Mouse (Mus musculus): ENCODE measurements around the gene Pjvk. TPM values are rescaled to one million over a fixed set of nuclear protein-coding genes. Genes with fewer than 3 reads are reported as not detected.

Gene Pjvk
- polyA plus RNA-seq (2017; shearing (Covaris generic)) = not detected

DNA sequence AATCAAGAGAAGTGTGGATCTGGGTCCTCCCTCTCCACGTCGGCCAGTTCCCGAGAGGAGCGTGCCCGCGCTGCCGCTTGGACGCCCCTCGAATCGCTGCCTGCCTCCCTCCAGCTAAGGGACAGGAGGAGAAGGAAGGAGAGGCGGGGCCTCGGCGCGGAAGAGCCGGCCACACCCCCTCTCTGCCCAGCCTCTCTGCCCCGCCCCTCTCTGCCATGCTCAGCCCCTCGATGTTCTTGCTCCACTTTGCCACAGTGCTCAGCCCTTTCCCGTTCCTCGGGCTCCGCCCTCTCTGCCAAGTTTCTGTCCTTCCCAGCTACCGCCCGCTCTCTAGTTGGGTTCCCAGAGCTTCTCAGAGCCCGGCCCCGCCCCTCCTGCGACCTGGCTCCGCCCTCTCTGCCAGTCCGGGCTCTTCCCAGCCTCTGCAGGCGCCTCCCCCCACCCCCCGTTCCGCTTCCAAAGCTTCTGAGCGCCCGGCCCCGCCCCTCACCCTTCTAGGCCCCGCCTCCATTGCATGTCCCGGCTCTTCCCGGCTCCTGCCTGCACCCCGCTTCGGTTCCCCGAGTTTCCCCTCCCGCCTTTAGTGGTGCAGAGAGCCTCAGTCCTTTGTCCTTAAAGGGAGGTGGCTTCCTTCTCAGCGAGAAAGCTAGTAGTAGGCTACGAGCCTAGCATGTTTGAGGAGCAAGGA lies at the start of gene Pjvk, which contains the start of gene Prkra:
TSS of gene Pjvk (plus strand) at position 594 of the 688 bp plus-strand sequence.
TSS of gene Prkra (minus strand) at position 133 of the 688 bp plus-strand sequence.

DNA sequence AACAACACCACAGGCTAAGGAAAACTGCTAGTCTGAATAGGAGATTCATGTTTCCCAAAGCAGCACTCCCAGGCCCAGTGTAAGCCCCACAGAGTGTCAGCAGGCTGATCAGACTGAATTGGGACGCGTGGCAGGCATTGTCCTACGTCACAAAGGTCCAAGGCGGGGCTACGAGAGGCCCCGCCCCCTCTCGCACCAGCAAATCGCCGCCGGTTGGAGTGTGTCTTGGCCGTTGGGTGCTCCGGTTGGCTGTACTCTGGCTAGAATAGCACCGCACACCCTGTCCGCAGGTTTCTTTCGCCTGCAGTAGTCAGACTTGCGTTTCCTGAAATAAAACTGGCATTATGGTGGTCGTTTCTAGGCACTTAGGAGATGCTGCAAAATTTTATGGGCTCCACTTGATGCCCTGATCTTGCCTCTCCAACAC lies 24.7 kb downstream of the Pjvk start, which contains the start of gene Fkbp7:
TSS of gene Fkbp7 (minus strand) at position 151 of the 427 bp plus-strand sequence.

DNA sequence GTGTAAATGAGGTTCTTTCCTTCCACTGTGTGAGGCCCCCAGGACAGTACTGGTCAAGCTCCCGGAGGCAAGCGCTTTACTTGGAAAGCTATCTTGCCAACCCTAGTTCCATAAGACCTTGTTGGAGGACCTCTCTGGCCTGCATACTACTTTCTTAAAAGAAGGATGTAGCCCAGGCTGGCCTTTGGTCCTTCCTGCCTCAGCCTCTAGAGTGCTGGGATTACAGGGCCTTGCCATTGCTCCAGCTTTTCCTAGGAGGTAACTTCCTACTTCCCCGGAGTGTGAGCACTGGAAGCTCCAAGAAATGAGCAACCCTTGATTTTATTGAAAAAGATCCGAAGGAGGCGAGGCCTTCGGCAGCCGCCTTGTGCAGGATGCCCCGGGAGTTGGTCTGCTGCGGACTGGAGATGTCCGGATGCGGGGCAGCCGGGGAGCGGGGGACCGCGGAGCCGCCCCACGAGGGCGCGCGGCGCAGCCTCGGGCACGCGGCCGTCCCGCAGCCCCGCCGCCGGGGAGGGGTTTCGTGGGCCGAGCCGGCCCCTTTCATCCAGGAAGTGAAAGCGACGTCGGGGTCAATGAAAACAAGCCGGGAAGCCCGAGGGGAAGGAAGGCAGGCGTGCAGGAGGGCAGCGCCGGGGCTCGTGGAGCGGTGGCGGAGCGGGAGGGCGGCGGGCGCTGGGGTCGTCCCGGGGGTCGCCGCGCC lies 26.6 kb downstream of the Pjvk start, which contains the start of gene Plekha3:
TSS of gene Plekha3 (plus strand) at position 557 of the 703 bp plus-strand sequence.

Other genes starting within 250 kb of the Pjvk start
- gene Osbpl6, start 242.0 kb upstream of the Pjvk start, polyA plus RNA-seq (2017; shearing (Covaris generic)) = 0.59 TPM
- 10.7 TPM for gene Prkra, start 461 bp upstream of the Pjvk start, polyA plus RNA-seq (2017; shearing (Covaris generic))
- gene Fkbp7, start 24.6 kb downstream of the Pjvk start, polyA plus RNA-seq (2017; shearing (Covaris generic)) = 3.3 TPM
- 4.2 TPM for gene Plekha3, start 26.8 kb downstream of the Pjvk start, polyA plus RNA-seq (2017; shearing (Covaris generic))